12 mouse cellular contexts compared by ENCODE assay signal in genomic region chr8:127088372-127088771, GRCm38 (mm10). TPM values are rescaled to one million over a fixed set of nuclear protein-coding genes. Genes with fewer than 3 reads are reported as not detected.
DNase-seq lines count a peak whose midpoint lies in the region; ATAC-seq and TF ChIP-seq lines count a peak whose summit lies in the region.
"Had no signal": no experiment of that assay in that cellular context is flagged by ENCODE, and none has a peak within 500 bp of the region (broad histone marks: within the 10 kb centered on the region; RNA-seq: fewer than 3 reads in every experiment).

No protein-coding gene starts in this region.

- no peaks in the 10 kb centered on the region for H3K9me3 ChIP-seq in hindbrain, embryonic 10.5 days
- no peaks in the 10 kb centered on the region for H3K9me3 ChIP-seq in hindbrain, postnatal 0 days (ENCODE audit: low read length)
- no peaks in the 10 kb centered on the region for H3K9me3 ChIP-seq in liver, embryonic 15.5 days (replicated peaks)
- H3K9me3 ChIP-seq: midbrain, embryonic 12.5 days had no signal

- H3K27ac ChIP-seq in hindbrain, embryonic 10.5 days: no peak overlapping the region
- no peak overlapping the region for H3K27ac ChIP-seq in hindbrain, postnatal 0 days
- H3K27ac ChIP-seq in liver, embryonic 15.5 days (replicated peaks): no peak overlapping the region
- H3K27ac ChIP-seq: layer of hippocampus, adult 2 months; midbrain, embryonic 12.5 days had no signal

- H3K4me3 ChIP-seq in hindbrain, embryonic 10.5 days: no peak overlapping the region
- no peak overlapping the region for H3K4me3 ChIP-seq in hindbrain, postnatal 0 days (ENCODE audit: low read length)
- no peak overlapping the region for H3K4me3 ChIP-seq in liver, embryonic 15.5 days (replicated peaks)
- H3K4me3 ChIP-seq: layer of hippocampus, adult 2 months; midbrain, embryonic 12.5 days had no signal

- H3K4me1 ChIP-seq in hindbrain, embryonic 10.5 days (replicated peaks): peaks cover 56% of the 10 kb centered on the region
- H3K4me1 ChIP-seq in hindbrain, postnatal 0 days (ENCODE audit: insufficient read depth, low read length): peaks cover 16% of the 10 kb centered on the region
- peaks cover 25% of the 10 kb centered on the region for H3K4me1 ChIP-seq in liver, embryonic 15.5 days (replicated peaks)

- DNase-seq in hindbrain, embryonic 10.5 days (ENCODE audit: low spot score): peak; percentile 31
- DNase-seq in hindbrain, postnatal 0 days (ENCODE audit: low spot score): no peak
- peak; percentile 61 for DNase-seq in embryo, embryonic 10 days (ENCODE audit: low spot score)
- peak; percentile 81 for DNase-seq in forelimb bud, embryonic 11.5 days (ENCODE audit: low read depth, low spot score)
- no peak for DNase-seq in thymus, adult 18-20 months
- DNase-seq in layer of hippocampus, postnatal 10 days (ENCODE audit: low spot score in 2 of 2): no peak
- DNase-seq: heart, postnatal 4 days; right cerebral cortex, adult 18-20 months had no signal

- TF ChIP-seq CTCF in hindbrain, postnatal 0 days (IDR thresholded peaks at IDR 0.05; ENCODE audit: low read depth): no peak

- no peaks in the 10 kb centered on the region for H3K27me3 ChIP-seq in hindbrain, embryonic 10.5 days (ENCODE audit: insufficient read depth, poor library complexity, severe bottlenecking)
- no peaks in the 10 kb centered on the region for H3K27me3 ChIP-seq in hindbrain, postnatal 0 days (ENCODE audit: insufficient read depth, low read length)
- H3K27me3 ChIP-seq in liver, embryonic 15.5 days: no peaks in the 10 kb centered on the region
- H3K27me3 ChIP-seq: midbrain, embryonic 12.5 days had no signal

- no peak for ATAC-seq in hindbrain, postnatal 0 days
- no peak for ATAC-seq in liver, embryonic 15.5 days (ENCODE audit: insufficient read depth)
- no peak for ATAC-seq in activated CD4-positive, CD25-positive, alpha-beta regulatory T cell, adult 4 months

- H3K9ac ChIP-seq in hindbrain, postnatal 0 days (replicated peaks; ENCODE audit: low read length): no peak overlapping the region
- no peak overlapping the region for H3K9ac ChIP-seq in liver, embryonic 15.5 days
- H3K9ac ChIP-seq: midbrain, embryonic 12.5 days had no signal

- H3K36me3 ChIP-seq in hindbrain, embryonic 10.5 days: no peaks in the 10 kb centered on the region
- H3K36me3 ChIP-seq in hindbrain, postnatal 0 days (ENCODE audit: insufficient read depth, low read length): no peaks in the 10 kb centered on the region
- H3K36me3 ChIP-seq in liver, embryonic 15.5 days (replicated peaks): no peaks in the 10 kb centered on the region
- H3K36me3 ChIP-seq: midbrain, embryonic 12.5 days had no signal

- H3K4me2 ChIP-seq in hindbrain, postnatal 0 days (ENCODE audit: low read depth, low read length): no peak overlapping the region
- peak overlapping the region; percentile 13; the same call in 1 of the 2 replicates for H3K4me2 ChIP-seq in liver, embryonic 15.5 days
- H3K4me2 ChIP-seq: midbrain, embryonic 12.5 days had no signal

- WGBS in hindbrain, embryonic 10.5 days: 18% methylated on average over 9 of the region's 9 CpGs
- WGBS in hindbrain, postnatal 0 days: 17% methylated on average over 9 of the region's 9 CpGs
- WGBS in liver, embryonic 15.5 days (ENCODE audit: insufficient replicate concordance): 9% methylated on average over 9 of the region's 9 CpGs

RNA-seq across cellular contexts. Expression of gene Pard3, which starts 24.7 kb away (rescaled TPM):
- 24.2 and 28.1 TPM in 2 replicates for polyA plus RNA-seq in hindbrain, embryonic 10.5 days (2016; fragmentation: Nextera tagmentation; extraction: Ambion mirVana)
- total RNA-seq in hindbrain, postnatal 0 days (2014; rRNA removed): 29.3 and 36.0 TPM in 2 replicates
- polyA plus RNA-seq in hindbrain, postnatal 0 days (2015; fragmentation: Nextera tagmentation; extraction: Ambion mirVana): 11.9 and 12.8 TPM in 2 replicates
- 6.3 and 7.6 TPM in 2 replicates for polyA plus RNA-seq in liver, embryonic 15.5 days (2015; fragmentation: Nextera tagmentation; extraction: Ambion mirVana)
- polyA plus RNA-seq in activated CD4-positive, CD25-positive, alpha-beta regulatory T cell, adult 4 months (2017; shearing (Covaris generic)): under 1 TPM; 0.13 to 0.61 TPM
- total RNA-seq in layer of hippocampus, postnatal 10 days (2021): 10 to 100 TPM; 26.2 to 27.8 TPM

Comparison
In these comparisons a context has a peak if more than half of its experiments do, and no peak if none do; other contexts are left out.
1. DNase-seq: peak in hindbrain, embryonic 10.5 days (single experiment), embryo, embryonic 10 days (single experiment) and forelimb bud, embryonic 11.5 days (single experiment); none in hindbrain, postnatal 0 days (single experiment), thymus, adult 18-20 months (0 of 2) and layer of hippocampus, postnatal 10 days (0 of 2).